Comparison of ENCODE assay signal across 8 mouse cellular contexts in genomic region chr10:120233655-120234367, GRCm38 (mm10). TPM values are rescaled to one million over a fixed set of nuclear protein-coding genes. Genes with fewer than 3 reads are reported as not detected.
DNase-seq lines count a peak whose midpoint lies in the region; ATAC-seq lines count a peak whose summit lies in the region.

No protein-coding gene starts in this region.

- no peak overlapping the region for H3K4me3 ChIP-seq in neural tube, embryonic 13.5 days

- no peaks in the 10 kb centered on the region for H3K27me3 ChIP-seq in neural tube, embryonic 13.5 days

- peaks cover 33% of the 10 kb centered on the region for H3K36me3 ChIP-seq in neural tube, embryonic 13.5 days

- ATAC-seq in neural tube, embryonic 13.5 days (ENCODE audit: low read depth), result no peak

- H3K27ac ChIP-seq in neural tube, embryonic 13.5 days (replicated peaks), result no peak overlapping the region

- H3K4me1 ChIP-seq in neural tube, embryonic 13.5 days (replicated peaks), result no peaks in the 10 kb centered on the region; the same call in 1 of the 2 replicates

- H3K4me2 ChIP-seq in neural tube, embryonic 13.5 days, result peak overlapping the region; percentile 1; the same call in 1 of the 2 replicates

- H3K9me3 ChIP-seq in neural tube, embryonic 13.5 days, result no peaks in the 10 kb centered on the region

- peak; percentile 32 for DNase-seq in ovary, postnatal 36 days (ENCODE audit: low spot score)
- no peak for DNase-seq in ovary, adult 18-20 months (ENCODE audit: low spot score)
- DNase-seq in cerebellum, postnatal 14 days, result peak; percentile 72 to 81
- peak; percentile 46 to 69 for DNase-seq in gastrocnemius, postnatal 4 days (ENCODE audit: low spot score in 2 of 2)
- peak; percentile 23 to 52 for DNase-seq in kidney, adult 8-10 months
- peak; percentile 73 for DNase-seq in liver
- peak; percentile 55 for DNase-seq in thymus, postnatal 14 days

- 36% methylated on average over 18 of the region's 18 CpGs for WGBS in neural tube, embryonic 13.5 days

- no peak overlapping the region for H3K9ac ChIP-seq in neural tube, embryonic 13.5 days

RNA-seq across cellular contexts. Expression of gene Llph, which starts 6.9 kb away (rescaled TPM):
- total RNA-seq in gastrocnemius, postnatal 4 days (2021), result 10 to 100 TPM; 18.9 to 19.6 TPM
- 38.0 and 44.2 TPM in 2 replicates for polyA plus RNA-seq in neural tube, embryonic 13.5 days (2015; fragmentation: Nextera tagmentation; extraction: Ambion mirVana)

RNA-seq across cellular contexts. Expression of gene Irak3, which starts 31.9 kb away (rescaled TPM):
- 1 to 10 TPM; 4.6 to 6.2 TPM for total RNA-seq in gastrocnemius, postnatal 4 days (2021)
- polyA plus RNA-seq in neural tube, embryonic 13.5 days (2015; fragmentation: Nextera tagmentation; extraction: Ambion mirVana), result 0.71 and 0.73 TPM in 2 replicates

RNA-seq across cellular contexts. Expression of gene Tmbim4, which starts 32.4 kb away (rescaled TPM):
- total RNA-seq in gastrocnemius, postnatal 4 days (2021), result 10 to 100 TPM; 67.2 to 69.4 TPM
- 116 and 120 TPM in 2 replicates for polyA plus RNA-seq in neural tube, embryonic 13.5 days (2015; fragmentation: Nextera tagmentation; extraction: Ambion mirVana)
